Mouse (Mus musculus) liver, adult 10 weeks (tissue): ENCODE data around the gene Npy1r. TPM values are rescaled to one million over a fixed set of nuclear protein-coding genes. Genes with fewer than 3 reads are reported as not detected.

ENCODE experiments used
- polyA plus RNA-seq: library from polyadenylated mRNA; stranded (reverse); fragments of 350-450 nt; fragmentation: Illumina TruSeq; extraction: RNeasy Lipid Tissue Mini Kit (QIAGEN cat#74804); gene quantifications from one replicate; pipeline ENCODE4 v1.2.3, GENCODE M21; 2014; ENCODE audit warnings: low read depth, low replicate concordance

Npy1r gene
- 0.13 TPM for polyA plus RNA-seq

GRCm38 (mm10) chr8:66696970-66697843 lies at the start of gene Npy1r:
Gene Npy1r (plus strand): TSS chr8:66697192.

GRCm38 (mm10) chr8:66687511-66688329 lies 9.3 kb upstream of the Npy1r start, which contains the start of gene Npy5r:
Gene Npy5r (minus strand): TSS chr8:66688128.

Other genes with a start within 250 kb of the Npy1r start
- 4.3 TPM for gene Tma16, start 210.7 kb upstream of the Npy1r start, polyA plus RNA-seq
- not detected for gene Tktl2, start 185.4 kb upstream of the Npy1r start, polyA plus RNA-seq
- not detected for gene Npy5r, start 9.1 kb upstream of the Npy1r start, polyA plus RNA-seq
- gene Naf1, start 163.0 kb downstream of the Npy1r start, polyA plus RNA-seq: 8.6 TPM